Mouse (Mus musculus) thymus, postnatal 10 days (tissue): ENCODE data around the gene Zscan5b.
A peak's percentile ranks its signal among the peaks of the same experiment; 100 is the strongest.
"Not testable (repeated sequence)": the region's sequence is repeated elsewhere in the genome, so short reads cannot be mapped to it uniquely, and the experiment has no call there.

Experiments used
- DNase-seq, 2 experiments: peaks; one replicate each; pipeline ENCODE4 v3.0.0; 2021; ENCODE audit warnings: low spot score in 2 of 2

The Zscan5b gene

DNA sequence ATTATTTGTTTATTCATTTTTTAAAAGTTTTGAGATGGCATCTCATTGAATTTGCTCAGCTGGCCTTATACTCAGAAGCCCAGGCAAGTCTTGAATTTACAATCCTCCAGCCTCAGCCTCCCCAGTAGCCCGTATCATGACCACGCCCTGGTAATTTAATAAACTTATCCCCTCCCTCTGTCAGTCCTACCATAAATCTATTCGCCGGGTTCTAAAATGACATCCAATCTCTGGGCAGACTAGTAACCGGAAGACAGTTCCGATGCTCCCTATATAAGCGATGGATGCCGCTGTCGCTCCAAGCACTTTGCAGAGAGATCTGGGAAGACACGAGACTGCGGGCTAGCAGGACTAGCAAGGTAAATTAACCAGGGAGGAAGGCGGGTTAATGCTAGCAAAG lies at the start of gene Zscan5b:
Zscan5b (plus strand) TSS at position 301 of the 400 bp plus-strand sequence.
- DNase-seq: no peak

DNA sequence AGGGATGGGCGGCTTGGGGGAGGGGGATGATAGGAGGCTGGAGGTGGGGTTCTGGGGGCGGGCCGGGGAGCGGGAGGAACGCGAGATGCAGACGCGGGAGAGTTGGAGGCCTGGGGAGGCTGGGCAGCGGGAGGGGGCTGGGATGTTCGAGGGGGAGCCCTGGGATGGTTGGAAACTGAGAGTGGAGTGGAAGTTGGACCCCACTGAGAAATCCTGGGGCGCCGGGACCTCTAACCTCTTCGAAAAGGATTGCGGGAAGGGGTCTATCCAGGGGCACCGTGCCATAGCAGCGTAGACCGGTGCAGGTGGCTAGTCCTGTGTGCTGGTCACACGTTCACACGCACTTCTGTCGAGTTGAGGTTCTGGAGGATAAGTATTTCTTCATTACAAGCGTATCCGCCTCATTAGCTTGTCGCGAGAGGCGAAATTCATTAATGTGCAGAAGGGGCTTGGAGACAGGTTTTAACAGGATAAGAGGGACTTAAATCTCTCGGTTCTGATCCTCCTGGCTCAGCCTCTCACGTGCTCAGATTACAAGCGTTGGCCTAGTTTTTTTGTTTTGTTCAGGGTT lies 49.3 kb upstream of the Zscan5b start:
- no peak for DNase-seq

DNA sequence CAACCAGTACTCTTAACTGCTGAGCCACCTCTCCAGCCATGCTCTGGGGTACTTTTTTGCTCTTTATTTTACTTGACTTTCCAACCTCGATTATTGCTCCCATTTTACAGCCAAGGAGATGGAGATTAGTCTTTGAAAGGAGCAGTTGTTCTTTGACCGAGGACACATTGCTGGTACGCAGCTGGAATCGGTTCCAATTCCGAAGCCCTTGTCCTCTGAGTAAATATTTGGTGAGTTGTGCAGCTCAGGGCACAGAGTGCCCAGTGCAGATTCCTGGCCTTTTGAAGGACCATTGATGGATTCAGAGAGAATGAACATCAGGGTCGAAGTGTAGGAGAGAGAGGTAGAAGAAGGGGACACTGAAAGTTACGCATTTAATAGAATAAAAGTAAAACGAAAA lies 48.2 kb upstream of the Zscan5b start:
- DNase-seq: no peak

DNA sequence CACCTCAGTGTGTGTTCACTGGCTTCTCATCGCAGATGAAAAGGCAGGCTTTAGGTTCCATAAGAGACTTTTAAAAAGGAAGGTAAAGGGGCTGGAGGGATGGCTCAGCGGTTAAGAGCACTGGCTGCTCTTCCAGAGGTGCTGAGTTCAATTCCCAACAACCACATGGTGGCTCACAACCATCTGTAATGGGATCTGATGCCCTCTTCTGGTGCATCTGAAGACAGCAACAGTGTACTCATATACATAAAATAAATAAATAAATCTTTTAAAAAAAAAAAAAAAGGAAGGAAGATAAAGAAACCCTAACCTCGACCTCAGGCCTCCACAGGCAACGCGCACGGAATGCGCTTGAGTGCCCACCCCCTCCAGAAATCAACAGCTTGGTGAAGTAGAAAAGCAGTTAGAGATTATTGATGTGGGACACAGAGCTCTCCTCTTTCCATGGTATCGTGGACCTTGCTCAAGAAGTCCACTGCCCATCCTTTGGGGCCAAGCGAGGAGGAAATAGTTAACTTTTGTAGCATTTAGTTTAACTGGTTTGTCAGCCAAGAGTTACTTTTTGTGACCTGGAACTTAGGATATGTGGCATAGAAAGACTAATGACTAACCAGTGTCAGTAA lies 47.6 kb upstream of the Zscan5b start:
- DNase-seq: not testable (repeated sequence)

DNA sequence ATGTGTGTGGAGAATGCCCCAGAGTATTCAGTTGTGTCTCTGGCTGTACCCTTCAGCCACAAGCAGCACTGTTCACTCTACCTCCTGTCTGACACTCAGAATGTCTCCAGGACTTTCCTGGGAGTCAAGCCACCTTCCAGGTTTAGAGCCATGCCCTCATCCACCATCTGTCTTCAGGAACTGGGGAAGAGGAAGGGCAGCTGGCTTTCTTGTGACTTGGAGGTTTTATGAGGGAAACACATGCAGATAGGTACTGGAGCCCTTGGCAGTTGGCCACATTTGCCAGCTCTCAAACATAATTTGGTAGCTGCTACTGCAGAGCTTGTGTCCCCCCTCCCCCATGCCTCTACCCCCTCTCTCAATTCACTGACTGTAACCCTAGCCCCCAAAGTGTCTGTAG lies 43.1 kb upstream of the Zscan5b start:
- DNase-seq: no peak

DNA sequence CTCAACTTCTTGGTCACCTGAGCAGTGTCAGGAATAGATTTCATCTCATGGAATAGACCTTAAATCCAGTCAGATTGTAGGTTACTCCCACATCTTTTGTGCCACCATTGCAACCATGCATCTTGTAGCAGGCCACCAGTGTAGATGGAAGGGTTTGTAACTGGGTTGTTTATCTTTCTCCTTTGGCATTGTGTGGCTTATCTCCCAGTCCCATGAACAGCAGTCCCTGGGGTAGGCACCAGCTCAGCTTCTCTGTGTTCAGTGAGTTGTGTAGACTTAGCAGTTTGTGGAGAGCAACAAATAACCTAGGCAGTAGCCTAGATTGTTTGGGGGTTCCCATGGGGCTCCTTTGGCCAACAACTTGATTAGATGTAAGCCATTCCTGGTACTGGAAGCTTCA lies 39.2 kb upstream of the Zscan5b start:
- DNase-seq: no peak

DNA sequence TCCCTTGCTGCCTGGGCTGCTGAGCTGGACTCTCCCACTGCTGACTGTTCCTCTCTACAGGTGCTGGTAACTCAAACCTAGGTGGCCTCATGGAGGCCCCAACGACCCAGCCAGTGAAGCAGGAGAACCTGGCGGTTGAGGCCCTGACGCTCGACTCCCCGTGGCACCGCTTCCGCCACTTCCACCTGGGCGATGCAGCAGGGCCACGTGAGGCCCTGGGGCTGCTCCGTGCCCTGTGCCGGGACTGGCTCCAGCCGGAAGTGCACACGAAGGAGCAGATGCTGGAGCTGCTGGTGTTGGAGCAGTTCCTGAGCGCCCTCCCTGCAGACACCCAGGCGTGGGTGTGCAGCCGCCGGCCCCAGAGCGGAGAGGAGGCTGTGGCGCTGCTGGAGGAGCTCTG lies 38.3 kb upstream of the Zscan5b start:
- DNase-seq: no peak

DNA sequence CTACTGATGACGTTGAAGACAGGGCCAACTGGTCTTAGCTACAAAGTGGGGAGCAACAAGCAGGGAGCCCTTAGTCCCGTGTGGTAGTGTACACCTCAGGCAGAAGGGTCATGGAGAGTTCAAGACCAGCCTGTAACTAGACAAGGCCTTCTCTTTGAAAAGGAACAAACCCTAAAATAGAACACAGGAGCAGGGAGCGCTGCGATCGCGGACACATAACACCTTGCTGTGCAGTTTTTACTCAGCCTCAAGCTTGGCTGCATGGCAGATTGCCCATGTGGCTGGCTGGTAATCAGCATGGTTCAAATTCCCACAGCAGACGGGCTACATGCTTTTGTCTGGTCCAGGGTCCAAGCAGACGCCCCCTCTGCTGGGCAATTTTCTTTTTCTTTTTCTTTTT lies 37.6 kb upstream of the Zscan5b start:
- DNase-seq: no peak

DNA sequence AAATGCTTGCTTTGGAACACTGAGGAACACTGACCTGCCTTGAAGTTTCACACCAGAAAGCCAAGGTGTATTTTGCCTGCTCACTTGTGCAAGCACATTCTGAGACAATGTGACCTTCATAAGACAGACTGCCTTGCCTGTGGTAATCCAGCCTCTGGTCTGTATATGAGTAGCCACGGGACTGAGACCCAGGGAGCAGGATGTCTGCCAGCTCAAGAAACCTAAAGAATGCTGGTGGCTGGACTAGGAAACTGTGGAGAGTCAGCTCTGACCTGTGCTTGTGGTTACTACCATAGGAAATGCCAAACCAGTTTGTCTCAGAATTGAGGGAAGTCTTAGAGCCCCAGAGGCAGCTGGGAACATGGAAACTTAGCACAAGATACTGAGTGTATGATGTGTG lies 36.7 kb upstream of the Zscan5b start:
- no peak for DNase-seq

DNA sequence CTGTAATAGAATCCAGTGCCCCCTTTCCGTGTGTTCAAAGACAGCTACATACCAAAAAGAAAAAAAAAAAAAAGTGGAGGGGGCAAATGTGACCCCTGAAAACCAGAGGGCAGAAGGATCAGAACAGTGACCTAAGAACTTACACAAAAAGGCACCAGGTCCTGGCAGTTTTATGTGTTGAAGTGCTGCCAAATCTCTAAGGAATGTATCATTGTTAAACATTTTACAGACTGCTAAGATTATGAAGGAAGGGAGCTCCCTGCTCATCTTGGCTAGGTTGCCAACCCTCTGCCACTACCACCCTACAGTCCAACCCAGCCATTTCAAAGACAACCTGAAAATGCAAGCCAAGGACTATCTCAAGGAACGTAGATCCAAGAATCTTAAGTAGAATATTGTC lies 35.9 kb upstream of the Zscan5b start:
- DNase-seq: no peak

DNA sequence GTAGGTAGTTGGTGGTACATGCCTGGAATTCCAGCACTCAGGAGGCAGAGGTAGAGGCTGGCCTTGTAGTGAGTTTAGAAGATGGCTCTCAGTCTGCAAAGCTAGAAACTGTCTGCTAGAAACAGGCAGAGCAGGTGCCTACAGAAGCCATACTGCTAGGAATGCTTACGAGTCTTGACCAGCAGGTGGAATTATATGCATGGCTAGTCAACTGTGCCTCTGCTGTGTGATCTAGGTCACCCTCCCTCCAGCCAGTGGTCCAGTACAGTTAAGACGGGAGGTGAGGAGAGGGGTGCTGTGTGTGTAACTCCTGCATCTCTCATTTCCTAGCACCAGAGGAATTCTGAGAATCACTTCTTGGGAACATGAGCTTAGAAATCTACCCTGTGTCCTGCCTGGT lies 35.3 kb upstream of the Zscan5b start:
- no peak for DNase-seq

DNA sequence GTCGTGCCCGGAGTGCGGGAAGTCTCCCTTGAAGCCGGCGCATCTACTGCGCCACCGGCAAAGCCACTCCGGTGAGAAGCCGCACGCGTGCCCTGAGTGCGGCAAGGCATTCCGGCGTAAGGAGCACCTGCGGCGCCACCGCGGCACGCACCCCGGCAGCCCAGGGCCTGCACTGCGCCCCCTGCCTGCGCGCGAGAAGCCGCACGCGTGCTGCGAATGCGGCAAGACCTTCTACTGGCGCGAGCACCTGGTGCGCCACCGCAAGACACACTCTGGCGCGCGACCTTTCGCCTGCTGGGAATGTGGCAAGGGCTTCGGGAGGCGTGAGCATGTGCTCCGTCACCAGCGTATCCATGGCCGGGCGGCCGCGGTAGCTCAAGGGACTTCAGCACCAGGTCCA lies 32.5 kb upstream of the Zscan5b start:
- no peak for DNase-seq

DNA sequence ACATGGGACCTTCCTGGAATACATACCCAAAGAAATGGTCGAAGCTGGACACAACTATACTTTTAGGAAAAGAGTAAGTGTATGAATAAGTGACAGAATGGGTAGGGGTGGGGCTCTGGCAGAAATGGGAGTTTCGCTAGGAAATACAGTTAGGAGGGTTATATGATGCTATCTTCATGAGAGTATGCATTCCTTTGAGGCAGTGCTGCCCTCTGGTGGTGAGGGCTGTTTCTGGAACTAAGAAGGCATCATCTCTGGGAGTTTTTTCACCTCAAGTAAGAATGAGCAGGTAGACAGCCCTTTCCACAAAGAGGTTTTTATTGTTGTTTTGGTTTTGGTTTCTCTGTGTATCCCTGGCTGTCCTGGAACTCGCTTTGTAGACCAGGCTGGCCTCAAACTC lies 30.7 kb upstream of the Zscan5b start:
- peak; percentile 41 to 81 for DNase-seq

DNA sequence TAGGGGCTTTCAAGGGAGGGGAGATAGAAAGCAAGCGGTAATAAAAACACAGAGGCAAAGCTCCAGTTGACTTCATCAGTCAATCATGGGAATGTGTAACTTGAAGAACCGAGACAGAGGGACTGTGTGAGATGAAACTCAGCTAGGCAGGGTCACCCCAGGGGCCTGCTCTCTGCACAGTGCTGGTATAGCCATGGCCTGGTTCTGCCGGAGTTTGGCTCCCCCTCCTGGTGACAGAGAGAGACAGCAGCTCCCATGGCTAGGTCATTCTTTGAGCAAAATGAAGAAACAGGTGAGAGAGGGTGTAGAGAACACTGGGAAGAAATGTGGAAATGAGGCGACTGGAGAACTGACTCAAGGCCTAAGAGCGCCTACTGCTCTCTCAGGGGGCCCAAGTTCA lies 27.9 kb upstream of the Zscan5b start:
- DNase-seq: peak in 1 of 2 experiments; percentile 75

DNA sequence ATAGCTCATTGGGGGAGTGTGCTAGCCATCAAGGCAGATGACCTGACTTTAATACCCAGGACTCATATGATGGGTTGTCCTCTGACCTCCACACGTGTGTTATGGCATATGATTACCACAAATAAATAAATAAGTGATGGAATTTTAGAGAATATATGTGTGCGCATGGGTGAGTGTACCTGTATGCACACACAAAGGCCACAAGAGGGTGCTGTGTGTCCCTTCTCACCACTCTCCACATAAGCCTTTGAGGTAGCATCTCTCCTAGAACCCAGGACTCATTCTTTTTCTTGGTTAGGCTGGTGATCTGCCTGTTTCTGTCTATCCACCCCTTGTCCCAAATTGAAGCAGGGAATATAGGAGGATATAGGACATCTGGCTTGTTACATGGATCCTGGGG lies 26.3 kb upstream of the Zscan5b start:
- no peak for DNase-seq

DNA sequence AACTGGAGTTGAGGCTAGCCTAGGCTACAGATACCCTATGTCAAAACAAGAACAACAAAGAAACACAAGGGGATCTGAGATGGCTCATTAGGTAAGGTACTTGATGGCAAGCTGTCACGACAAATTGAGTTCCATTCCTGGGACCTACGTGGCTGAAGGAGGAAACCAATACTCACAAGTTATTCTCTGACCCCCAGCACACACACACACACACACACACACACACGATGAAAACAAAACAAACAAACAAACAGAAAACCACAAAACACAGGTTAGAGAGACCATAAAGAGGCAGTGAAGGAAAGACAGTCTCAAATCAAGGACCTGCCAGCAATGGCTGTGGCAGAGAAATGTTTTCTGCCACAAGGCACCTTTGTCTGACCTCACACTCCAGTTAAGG lies 25.3 kb upstream of the Zscan5b start, which contains the start of gene Galp:
Galp (plus strand) TSS at position 301 of the 400 bp plus-strand sequence.
- DNase-seq: no peak

DNA sequence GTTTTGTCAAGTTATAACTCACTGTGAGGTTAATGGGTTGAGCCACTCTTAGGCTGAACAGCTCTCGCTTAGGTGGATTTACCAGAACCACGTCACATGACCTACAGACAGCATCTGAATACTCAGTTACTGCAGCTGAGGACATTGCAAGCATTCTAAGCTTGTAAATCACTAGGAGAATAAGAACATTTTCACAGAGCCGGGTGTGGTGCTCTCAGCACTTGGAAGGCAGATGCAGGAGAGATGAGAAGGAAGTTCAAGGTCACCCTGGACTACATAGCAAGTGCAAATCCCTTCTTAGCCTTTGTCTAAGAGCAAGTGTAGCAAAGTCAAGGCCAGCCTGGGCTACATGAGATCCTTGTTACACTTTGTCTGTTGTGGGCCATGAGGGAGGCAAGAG lies 17.9 kb upstream of the Zscan5b start:
- no peak for DNase-seq

DNA sequence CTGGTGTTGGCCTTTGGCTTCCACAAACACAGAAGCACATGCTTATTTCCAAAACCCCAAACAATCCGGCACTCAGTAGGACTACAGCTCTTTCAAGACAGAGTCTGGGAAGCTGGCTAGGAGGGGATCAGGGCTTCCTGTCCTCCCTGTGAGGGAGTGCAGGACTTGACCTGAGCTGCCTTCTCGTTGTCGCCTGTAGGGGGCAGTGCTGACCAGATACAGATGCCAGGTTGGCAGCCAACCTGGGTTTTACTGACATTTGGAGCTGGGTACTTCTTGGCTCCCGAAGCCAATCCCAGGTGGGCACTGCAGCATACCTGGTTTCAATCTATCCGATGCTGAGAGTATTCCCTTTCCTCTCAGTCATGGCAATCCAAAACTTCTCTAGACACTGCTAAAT lies 8.9 kb upstream of the Zscan5b start:
- peak in 1 of 2 experiments; percentile 19 for DNase-seq

DNA sequence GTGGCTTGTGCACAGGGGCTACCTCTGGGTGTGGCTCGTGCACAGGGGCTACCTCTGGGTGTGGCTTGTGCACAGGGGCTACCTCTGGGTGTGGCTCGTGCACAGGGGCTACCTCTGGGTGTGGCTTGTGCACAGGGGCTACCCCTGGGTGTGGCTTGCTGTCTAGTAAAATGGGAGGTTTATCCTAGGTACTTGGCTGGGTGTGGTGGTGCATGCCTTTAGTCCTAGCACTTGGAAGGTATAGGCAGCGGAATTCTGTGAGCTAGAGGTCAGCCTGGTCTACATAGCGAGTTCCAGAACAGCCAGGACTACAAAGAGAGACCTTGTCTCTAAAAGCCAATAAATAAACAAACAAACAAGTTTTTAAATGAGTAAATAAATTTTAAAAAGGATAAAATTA lies 7.4 kb upstream of the Zscan5b start:
- not testable (repeated sequence) for DNase-seq

DNA sequence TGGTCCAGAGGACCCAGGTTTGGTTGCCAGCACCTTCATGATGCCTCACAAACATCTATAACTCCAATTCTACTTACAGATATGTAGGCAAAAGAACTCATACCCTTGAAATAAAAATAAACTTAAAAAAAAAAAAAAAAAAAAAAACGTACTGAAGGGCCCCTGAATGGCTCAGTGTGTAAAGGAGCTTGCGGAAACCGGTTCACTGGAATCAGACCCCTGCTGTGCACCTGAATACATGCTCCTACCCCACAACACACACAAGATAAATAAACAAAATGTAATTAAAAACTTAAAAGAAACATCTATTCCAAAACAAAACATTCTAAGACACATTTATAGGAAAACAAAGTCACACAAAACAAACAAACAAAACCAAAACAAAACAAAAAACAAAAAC lies 1.9 kb upstream of the Zscan5b start:
- DNase-seq: no peak

DNA sequence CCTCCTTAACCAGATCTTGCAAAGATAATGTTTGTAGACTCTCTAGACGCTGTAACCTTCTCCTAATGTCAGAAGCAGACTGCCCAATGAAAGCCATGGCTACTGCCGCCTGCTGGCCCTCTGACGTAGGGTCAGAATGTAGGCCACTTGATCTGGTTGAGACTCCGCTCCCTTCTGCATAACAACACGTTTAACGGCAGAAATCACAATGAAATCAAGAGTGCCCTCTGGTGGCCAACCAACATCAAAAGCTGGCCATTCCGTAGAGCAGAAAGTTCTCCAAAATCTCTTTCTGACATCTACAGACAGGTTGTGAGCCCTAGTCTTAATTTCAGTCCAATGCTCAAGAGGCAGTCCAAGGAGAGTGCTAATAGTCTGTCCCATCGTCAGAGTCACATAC lies 6.4 kb downstream of the Zscan5b start:
- not testable (repeated sequence) for DNase-seq

DNA sequence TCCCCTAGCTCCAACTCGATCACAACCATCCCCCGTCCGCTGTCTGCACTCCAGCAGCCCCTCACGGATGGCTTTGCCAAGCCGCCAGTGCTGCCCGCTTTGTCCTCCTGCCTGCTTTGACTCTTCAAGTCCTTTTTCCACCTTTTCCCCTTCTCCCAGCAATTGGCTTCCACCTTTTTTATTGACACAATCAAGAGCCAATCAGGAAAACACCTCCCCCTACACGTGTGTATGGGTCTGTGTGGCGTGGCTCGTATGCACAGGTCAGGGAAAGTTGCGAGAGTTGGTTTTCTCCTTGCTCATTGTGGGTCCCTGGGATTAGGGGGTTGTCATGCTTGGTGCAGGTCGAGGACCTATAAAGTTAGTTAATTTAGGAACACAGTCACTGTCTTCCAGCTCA lies 17.7 kb downstream of the Zscan5b start:
- DNase-seq: no peak

DNA sequence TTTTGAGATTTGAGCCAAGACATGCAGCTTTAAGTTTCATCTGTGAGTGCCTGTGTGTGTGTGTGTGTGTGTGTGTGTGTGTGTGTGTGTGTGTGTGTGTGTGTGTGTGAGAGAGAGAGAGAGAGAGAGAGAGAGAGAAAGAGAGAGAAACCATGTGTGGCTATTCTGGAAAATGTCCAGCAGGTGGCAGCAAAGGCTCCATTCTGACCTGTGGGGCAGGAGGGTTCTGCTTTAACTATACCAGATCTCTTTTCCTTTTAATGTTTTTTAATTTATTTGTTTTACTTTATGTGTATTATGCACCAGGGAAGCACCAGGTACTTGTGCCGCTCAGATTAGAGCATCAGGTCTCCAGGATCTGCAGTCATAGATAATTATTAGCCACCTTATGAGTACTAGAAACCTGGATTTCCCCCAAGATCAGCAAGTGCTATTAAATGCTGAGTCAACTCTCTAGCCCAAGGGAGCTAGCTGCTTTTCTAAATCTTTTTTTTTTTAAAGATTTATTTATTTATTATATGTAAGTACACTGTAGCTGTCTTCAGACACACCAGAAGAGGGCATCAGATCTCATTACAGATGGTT lies 18.9 kb downstream of the Zscan5b start:
- peak in 1 of 2 experiments; percentile 41 for DNase-seq
